Mouse (Mus musculus): ENCODE measurements around the gene Mpzl3.
A peak's percentile ranks its signal among the peaks of the same experiment; 100 is the strongest.

Mpzl3 gene

DNA sequence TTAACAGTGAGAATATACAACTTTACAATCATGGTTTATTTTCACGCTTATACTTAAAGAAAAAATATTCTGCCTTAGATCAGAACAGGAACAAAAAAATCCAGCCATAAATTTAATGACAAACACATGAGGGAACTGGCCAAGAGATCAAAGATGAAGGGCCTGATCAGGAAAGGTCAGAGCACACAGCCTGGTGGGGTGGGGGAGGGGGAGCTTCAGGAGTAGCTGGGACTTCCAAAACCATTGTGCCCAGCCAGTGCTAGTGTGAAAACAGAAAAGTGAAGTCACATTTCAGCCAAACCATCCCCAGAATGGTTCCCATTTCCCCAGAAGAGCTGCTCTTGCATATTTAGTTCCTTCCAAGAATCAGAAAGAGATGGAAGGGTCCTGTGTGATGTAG lies 47.5 kb downstream of the Mpzl3 start:
- DNase-seq (ENCODE audit: low read depth, low spot score), result no peak

DNA sequence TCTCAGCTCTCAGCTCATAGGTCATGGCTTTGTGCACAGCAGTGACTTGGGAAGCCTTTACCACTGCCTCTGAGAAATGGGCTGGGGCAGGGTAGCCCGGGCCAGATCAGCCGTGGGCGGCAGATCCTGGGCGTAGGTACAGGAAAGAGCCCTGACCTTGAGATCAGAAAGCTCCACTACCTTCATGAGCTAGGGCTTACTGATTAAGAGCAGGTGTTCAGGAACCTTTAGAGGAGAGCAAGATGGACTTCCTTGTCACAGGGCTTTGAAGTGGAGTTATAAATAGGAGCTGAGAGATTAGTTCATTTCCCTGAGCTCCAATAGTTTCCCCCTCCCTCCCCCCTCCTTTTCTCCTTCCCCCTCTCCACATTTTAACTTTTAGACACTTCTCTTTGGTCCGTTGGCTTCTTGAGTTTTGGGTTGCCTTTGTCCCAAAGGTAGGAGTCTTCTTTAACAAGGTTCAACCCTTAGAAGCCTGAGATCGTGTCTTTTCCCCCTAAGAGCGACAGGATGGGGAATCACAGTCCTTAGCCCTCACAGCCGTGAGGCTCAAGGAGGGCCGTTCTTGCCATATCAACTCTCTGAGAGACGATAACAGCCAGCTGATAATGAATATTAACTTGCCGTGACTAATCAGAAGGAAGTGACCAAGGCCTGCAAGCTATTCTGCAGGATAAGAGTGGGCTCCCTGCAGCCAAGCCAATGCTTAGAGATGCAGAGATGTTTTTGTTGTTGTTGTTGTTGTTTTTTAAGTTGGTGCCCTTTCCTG lies 48.4 kb downstream of the Mpzl3 start:
- DNase-seq (ENCODE audit: low read depth, low spot score), result no peak

DNA sequence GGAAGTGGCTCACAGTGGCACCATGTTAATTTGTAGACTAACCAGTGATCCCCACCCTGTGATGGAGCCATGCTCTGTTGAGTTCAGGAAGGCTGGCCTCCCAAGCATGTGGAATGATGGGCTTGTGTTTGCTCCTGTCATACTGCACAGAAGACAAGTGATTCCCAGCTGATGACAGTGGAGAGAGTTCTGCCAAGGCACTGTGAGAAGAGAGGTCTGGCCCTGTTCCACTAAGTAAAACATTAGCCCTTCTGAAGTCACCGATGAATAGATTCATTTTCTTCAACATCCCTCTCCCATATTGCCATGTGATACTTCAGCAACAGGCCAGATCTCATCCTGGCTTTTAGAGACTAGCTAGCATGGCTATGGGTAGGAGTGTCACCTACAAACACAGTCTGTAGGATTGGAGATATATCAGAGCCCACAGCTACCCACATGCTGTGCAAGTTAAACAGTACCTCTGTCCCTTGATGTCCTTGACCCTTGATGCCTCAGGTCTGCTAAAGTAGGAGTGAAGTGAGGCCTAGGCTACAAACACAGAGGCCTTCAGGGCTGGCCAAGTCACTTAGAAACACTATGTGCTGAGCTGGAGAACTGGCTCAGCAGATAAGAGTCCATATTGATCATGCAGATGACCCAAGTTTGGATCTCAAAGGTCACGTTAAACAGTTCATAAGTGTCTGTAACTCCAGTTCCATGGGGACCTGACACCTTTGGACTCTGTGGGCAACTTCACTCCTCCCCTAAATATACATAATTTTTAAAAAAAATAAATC lies 50.8 kb downstream of the Mpzl3 start:
- DNase-seq (ENCODE audit: low read depth, low spot score), result no peak

DNA sequence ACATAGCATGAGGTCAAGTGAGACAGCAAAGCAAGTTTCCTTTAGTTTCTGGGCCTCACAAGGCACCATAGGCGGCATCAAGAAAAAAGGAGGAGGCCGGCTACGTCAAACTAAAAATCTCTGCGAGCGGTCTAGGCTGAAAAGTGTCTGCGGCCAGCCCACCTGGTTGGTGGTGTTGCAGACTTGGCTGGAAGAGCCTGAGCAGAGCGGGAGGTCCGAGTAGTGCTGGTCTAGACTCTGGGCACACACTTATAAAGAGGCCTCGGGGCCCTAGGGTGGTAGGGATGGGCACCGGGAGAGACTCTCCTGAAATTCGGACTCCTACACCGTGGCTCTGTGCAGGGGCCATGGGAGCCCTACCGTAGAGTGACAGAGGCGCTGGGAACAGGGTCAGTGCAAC lies 60.7 kb downstream of the Mpzl3 start:
- no peak for DNase-seq (ENCODE audit: low read depth, low spot score)

DNA sequence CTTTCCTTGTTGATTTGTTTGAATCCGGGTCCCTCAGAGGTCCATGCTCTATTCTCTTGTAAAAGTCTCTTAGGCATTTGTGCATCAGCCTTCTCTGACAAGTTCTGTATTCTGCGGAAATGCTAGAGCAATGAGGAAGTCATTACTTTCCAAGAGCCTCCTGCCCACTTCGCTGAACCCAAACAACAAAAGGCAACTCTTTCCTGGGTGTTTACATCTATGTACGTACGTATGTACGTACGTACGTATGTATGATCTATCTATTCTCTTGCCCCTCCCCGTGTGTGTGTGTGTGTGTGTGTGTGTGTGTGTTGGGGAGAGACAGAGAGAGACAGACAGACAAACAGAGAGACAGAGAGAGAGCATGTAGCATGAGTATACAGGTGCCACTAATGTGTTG lies 61.8 kb downstream of the Mpzl3 start:
- peak; percentile 70 for DNase-seq (ENCODE audit: low read depth, low spot score)

DNA sequence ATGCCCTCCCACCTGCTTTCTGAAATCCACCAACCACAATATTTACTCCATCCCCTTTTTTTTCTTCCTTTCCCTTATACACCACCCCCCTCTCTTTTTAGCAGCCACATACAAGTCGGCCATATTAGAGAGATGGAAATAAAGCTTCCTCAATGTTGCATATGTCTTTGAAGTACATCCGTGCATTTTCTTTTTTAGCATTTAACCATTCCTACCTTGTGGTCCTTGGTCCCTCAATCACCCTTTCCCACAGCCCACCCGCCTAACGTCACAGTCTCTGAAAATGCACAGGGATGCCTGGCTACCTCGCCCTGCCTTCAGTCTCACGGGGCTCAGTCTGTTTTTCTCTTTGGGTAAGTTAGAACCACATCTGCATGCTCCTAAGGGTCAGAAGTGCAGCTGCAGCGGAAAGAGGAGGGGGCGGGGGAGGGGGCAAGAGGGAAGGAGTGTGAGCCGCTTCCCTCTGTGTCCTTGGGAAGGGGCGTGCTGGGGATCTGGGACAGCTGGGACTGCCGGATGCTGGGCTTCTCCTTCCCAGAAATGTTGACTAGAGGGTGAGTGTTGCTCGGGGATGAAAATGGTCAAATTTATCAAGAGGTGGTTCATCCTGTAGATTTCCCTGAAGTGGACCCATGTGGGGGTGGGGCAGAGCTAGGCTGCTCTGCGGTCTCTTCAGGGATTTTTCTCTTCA lies 62.9 kb downstream of the Mpzl3 start, which contains the start of gene Scn2b:
Gene Scn2b (plus strand): TSS at position 42 of the 691 bp plus-strand sequence.
- DNase-seq (ENCODE audit: low read depth, low spot score), result no peak

DNA sequence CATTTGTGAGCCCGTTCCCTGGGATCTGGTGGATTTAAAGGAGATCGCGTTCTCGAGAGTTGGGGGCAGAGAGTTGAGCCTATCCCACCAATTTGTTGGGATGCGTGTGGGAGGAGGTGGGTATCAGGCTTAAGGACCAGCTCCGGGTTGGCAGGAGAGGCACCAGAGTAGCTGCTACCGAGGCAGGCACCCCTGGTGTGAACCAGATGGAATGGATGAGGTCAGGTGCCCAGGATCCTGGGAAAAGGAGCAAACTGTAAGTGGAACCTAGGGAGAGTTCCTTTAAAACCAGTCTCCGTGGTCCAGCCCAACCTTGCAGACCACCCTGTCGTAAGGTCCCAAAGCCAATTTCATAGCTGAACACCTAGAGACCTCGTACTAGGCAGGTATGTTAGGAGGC lies 63.6 kb downstream of the Mpzl3 start:
- no peak for DNase-seq (ENCODE audit: low read depth, low spot score)

DNA sequence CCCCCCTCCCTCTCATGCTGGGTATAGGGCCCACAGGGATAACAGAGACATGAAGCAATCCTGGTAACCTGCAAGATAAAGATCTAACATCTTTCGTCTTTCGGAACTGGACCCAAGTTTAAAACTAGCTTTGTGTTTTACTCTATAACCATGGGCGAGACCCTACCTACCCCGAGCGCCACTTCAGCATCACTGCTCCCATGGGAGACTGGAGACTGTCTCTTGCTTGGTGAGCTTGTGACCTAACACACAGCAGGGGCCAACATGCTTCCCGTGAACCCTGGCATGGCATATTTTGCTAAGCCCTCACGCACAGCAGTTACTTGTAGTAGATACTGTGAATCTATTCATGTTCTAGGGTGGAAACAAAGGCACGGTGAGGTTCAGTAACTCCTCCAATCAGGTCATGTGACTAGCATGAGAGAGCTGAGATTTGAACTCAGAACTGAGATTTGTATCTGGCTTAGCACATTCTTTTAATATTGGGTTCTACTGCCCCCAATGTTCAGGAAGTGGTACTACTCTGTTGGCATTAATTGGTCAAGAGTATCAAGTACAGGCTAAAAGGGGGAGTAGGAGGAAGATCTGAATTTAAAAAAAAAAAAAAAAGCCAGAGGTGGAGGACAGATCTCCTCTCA lies 64.4 kb downstream of the Mpzl3 start:
- DNase-seq (ENCODE audit: low read depth, low spot score), result no peak

DNA sequence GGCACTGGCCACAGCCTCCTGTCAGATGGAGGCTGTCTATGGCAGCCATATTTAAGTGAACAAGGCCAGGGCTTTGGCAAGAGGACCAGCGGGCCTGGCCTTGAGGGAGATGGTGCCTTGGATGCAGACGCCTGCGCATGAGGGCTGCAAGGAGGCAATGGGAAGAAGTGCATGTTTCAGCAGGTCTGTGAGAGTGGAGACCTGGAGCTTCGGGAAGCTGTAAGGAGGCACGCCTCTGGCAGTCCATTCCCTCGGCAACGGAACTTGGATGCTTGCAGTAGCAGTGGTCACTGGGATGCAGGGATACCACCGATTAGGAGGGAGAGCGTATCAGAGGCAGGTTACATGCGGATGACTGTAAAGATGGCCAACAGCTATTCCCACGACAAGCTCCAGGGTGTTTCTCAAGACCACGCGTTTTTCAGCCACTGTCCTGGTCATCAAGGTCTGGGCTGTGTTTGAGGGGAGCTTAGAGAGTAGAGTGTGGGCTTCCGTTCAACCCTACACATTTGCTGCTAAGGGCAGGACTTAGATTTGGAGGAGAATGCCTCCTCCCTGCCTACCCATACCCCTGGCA lies 65.1 kb downstream of the Mpzl3 start:
- DNase-seq (ENCODE audit: low read depth, low spot score), result no peak

DNA sequence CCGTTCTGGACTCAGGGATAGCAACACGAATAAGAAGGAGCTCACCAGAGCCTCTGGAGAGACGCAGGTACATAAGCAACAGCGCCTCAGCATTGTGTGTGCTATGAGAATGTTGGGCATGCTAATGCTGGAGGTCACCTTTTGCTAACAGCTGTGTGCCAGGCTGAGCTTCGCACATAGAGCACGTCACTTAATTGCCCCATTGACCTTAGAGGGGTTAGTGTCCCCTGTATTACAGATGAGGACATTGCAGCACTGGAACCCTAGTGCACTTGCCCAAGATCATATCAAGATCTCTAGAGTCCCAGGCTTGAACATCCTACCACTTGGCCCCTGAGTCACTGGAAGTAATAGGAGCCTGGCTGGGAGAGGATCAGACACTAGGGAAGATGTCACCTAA lies 65.6 kb downstream of the Mpzl3 start:
- DNase-seq (ENCODE audit: low read depth, low spot score), result no peak

DNA sequence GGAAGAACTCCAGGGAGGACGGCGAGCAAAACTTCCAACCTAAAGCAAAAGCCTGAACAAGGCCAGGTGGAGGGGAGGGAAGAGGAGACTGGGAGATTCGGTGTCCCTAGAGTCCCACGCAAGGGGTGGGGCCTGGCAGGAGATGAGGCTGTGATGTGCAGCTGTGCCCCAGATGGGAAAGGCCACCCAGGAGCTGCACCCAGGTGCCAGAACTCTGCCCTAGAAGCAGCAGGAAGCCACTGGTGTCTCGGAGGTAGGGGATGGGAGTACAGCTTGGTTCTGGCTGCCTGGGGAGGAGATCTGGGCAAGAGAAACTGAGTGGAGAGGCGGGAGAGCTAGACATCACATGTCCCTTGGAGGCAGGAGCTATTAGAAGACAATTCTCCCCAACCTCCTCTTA lies 66.0 kb downstream of the Mpzl3 start:
- no peak for DNase-seq (ENCODE audit: low read depth, low spot score)

DNA sequence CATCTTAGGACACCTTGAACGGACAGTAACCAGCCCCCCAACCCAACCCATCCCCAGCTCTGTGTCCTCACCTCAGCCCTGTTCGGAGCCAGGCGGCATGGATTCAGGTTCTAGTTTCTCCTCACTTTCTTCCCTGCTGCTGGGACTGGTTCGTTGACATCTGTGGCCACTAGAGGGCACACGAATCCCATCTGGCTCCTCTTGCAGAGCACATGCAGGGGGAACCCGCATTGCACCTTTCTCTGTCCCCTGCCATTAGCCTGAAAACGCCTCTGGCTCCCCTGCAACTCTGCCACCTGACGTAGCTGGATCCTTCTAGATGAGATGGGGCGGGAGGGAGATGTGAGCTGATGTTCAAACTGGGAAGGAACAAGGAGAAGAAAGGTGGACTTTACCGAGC lies 66.8 kb downstream of the Mpzl3 start:
- peak; percentile 93 for DNase-seq (ENCODE audit: low read depth, low spot score)

DNA sequence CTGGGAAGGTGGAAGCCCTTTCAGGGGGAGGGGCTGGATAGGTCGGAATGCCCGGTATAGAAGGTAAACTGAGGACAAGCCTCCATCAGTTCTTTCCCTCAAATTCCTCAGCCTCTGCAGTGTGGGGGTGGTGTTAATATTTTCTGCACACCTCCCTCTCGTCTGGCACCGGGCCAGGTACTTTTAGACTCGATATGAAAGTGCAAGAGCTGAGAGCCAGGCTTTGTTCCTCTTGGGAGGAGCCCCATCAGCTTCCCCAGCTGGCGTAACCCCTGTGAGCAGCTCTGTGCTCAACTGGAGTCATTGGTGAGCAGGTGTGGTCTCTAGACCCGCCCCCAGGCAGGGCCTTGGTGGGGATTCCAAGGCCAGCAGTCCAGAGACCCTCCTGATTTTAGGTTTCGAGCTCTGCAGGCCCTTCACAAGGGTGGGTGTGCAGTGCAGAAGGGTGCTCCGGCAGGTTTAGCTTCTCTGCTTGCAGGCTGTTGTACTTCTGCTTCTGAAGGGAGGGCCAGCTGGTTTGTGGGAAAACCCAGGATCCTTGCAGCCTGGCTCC lies 67.3 kb downstream of the Mpzl3 start:
- DNase-seq (ENCODE audit: low read depth, low spot score), result peak; percentile 87

DNA sequence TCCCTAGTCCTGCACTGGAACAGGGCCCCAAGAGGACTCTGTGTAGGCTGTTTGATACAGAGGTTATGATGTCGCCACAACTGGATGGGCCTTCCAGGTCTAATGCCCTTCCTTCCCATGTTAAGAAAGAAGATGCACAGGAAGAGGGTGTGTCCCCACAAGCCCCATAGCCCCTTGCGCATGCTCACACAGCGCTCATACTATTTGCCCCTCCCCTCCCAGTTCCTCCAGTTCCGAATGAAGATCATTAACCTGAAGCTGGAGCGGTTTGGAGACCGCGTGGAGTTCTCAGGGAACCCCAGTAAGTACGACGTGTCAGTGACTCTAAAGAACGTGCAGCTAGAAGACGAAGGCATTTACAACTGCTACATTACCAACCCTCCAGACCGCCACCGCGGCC lies 70.2 kb downstream of the Mpzl3 start:
- DNase-seq (ENCODE audit: low read depth, low spot score), result peak; percentile 33

DNA sequence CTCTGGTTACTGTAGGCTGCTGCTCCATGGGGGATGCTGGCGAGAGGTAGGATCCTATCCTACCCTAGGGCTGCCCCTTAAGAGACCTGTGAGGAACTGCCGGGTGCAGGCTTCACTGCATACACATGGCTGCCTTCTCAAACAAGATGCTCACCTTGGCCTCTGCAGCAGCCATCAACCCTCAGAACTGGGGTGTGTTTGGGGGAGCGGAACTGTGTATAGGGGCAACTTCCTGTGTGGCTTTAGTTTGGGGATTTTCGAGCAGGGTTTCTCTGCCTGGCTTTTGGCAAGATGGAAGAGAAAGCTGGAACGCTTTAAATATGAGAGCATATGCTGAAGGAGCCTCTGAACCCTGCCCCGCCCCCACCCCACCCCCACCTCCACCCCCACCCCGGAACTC lies 72.0 kb downstream of the Mpzl3 start:
- peak; percentile 56 for DNase-seq (ENCODE audit: low read depth, low spot score)

All from CD4-positive, CD25-positive, alpha-beta regulatory T cell, adult 2 months (primary cell).